Mouse (Mus musculus): ENCODE measurements around the gene Tcea3. TPM values are rescaled to one million over a fixed set of nuclear protein-coding genes. Genes with fewer than 3 reads are reported as not detected.

The Tcea3 gene
- polyA plus RNA-seq, 1 experiment from 2014 or later: 19.8 TPM

DNA sequence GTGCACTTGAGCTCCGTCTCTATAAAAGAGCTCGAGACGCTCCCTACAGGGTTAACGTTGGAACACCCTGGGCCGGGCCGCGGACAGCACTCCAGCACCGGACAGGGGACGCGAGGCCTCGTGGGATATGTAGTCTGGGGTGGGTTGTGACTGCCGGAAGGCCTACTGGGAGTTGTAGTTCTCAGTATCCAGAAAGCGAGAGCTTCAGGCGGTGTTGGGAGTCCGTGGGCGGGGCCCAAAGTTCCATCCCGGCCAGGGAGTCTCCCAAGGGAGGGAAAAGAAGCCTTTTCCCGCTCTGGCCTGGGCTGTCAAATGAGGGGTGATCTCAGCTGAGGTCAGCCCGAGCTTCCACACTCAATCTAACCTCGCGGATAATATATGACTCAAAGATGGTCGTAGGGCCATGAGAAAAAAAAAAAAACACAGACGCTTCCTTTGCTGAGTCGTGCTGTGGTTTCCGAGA is 37.9 kb downstream of the Tcea3 start:
- Histone ChIP-seq H3K4me2 (replicated peaks; ENCODE audit: low read depth, low read length) (peak overlapping the region; percentile 94), H3K9me3 (ENCODE audit: control insufficient read depth, low read depth, low read length) (no peaks in the 10 kb centered on the region), H3K27me3 (ENCODE audit: control insufficient read depth, insufficient read depth, low read length) (no peaks in the 10 kb centered on the region), H3K4me3 (ENCODE audit: low read depth, low read length) (peak overlapping the region; percentile 69), H3K27ac (ENCODE audit: low read length) (peak overlapping the region; percentile 94), H3K36me3 (ENCODE audit: control insufficient read depth, insufficient read depth, low read length) (peaks cover 25% of the 10 kb centered on the region), H3K4me1 (ENCODE audit: control insufficient read depth, insufficient read depth, low read length) (peaks cover 27% of the 10 kb centered on the region), H3K9ac (replicated peaks; ENCODE audit: low read depth, low read length) (peak overlapping the region; percentile 58)
- under 1% methylated on average over 25 of the region's 25 CpGs for WGBS
- ATAC-seq (ENCODE audit: insufficient number of reproducible peaks, insufficient read depth, low FRiP score, low read depth): peak; percentile 94

DNA sequence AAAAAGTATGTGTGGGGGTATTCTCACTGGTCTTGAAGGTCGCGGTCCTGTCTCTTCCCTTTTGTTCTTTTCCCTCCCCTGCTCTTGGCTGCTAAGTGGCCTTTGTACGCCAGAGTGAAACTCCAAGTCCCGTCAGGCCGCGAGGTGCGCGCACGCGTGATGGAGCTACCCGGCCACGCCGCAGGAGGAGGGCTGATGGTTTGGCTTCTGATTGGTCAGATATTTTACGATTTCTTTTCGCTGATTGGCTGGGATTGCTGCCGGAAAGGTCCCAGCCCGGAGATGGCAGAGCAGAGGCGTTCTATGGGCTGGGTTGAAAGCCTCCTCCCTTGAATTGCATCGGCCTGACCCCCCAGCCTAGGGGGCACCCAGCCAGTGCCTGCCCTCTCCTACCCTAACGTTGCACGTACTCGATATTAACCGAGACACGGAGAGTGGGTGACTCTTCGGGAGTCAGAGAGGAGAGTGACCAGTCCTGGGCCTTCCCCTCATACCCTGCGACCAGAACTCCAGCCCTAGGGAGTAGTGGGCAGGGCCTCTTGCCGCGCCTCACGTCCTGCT is 38.4 kb downstream of the Tcea3 start:
- peak overlapping the region; percentile 94 for H3K4me2 ChIP-seq (replicated peaks; ENCODE audit: low read depth, low read length)
- peaks cover 27% of the 10 kb centered on the region for H3K4me1 ChIP-seq (ENCODE audit: control insufficient read depth, insufficient read depth, low read length)
- no peaks in the 10 kb centered on the region for H3K27me3 ChIP-seq (ENCODE audit: control insufficient read depth, insufficient read depth, low read length)
- 1% methylated on average over 29 of the region's 29 CpGs for WGBS
- peak overlapping the region; percentile 69 for H3K4me3 ChIP-seq (ENCODE audit: low read depth, low read length)
- ATAC-seq (ENCODE audit: insufficient number of reproducible peaks, insufficient read depth, low FRiP score, low read depth): peak; percentile 86
- H3K9ac ChIP-seq (replicated peaks; ENCODE audit: low read depth, low read length): peak overlapping the region; percentile 70
- no peaks in the 10 kb centered on the region for H3K9me3 ChIP-seq (ENCODE audit: control insufficient read depth, low read depth, low read length)
- H3K36me3 ChIP-seq (ENCODE audit: control insufficient read depth, insufficient read depth, low read length): peaks cover 30% of the 10 kb centered on the region
- H3K27ac ChIP-seq (ENCODE audit: low read length): peak overlapping the region; percentile 94

DNA sequence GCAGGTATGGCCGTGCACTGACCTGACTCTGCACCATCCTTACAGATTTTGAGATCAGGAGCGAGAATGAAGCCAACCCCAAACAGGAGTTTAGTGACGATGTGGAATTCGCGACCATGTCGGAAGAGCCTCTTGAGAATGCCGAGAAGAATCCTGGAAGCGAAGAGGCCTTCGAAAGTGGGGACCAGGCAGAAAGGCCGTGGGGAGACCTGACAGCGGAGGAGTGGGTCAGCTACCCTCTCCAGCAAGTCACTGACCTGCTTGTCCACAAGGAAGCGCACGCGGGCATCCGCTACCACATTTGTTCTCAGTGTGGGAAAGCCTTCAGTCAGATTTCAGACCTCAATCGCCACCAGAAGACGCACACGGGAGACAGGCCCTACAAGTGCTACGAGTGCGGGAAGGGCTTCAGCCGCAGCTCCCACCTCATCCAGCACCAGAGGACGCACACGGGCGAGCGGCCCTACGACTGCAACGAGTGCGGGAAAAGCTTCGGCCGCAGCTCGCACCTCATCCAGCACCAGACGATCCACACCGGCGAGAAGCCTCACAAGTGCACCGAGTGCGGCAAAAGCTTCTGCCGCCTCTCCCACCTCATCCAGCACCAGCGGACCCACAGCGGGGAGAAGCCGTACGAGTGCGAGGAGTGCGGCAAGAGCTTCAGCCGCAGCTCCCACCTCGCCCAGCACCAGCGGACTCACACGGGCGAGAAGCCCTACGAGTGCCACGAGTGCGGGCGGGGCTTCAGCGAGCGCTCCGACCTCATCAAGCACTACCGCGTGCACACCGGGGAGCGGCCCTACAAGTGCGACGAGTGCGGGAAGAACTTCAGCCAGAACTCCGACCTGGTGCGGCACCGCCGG is 42.6 kb downstream of the Tcea3 start:
- H3K27me3 ChIP-seq (ENCODE audit: control insufficient read depth, insufficient read depth, low read length): no peaks in the 10 kb centered on the region
- 57% methylated on average over 66 of the region's 66 CpGs for WGBS
- no peak overlapping the region for H3K27ac ChIP-seq (ENCODE audit: low read length)
- peaks cover 8% of the 10 kb centered on the region; the same call in 1 of the 2 replicates for H3K4me1 ChIP-seq (ENCODE audit: control insufficient read depth, insufficient read depth, low read length)
- ATAC-seq (ENCODE audit: insufficient number of reproducible peaks, insufficient read depth, low FRiP score, low read depth): no peak
- no peak overlapping the region for H3K9ac ChIP-seq (replicated peaks; ENCODE audit: low read depth, low read length)
- H3K36me3 ChIP-seq (ENCODE audit: control insufficient read depth, insufficient read depth, low read length): peaks cover 59% of the 10 kb centered on the region
- H3K4me3 ChIP-seq (ENCODE audit: low read depth, low read length): no peak overlapping the region
- H3K9me3 ChIP-seq (ENCODE audit: control insufficient read depth, low read depth, low read length): no peaks in the 10 kb centered on the region
- no peak overlapping the region for H3K4me2 ChIP-seq (replicated peaks; ENCODE audit: low read depth, low read length)

DNA sequence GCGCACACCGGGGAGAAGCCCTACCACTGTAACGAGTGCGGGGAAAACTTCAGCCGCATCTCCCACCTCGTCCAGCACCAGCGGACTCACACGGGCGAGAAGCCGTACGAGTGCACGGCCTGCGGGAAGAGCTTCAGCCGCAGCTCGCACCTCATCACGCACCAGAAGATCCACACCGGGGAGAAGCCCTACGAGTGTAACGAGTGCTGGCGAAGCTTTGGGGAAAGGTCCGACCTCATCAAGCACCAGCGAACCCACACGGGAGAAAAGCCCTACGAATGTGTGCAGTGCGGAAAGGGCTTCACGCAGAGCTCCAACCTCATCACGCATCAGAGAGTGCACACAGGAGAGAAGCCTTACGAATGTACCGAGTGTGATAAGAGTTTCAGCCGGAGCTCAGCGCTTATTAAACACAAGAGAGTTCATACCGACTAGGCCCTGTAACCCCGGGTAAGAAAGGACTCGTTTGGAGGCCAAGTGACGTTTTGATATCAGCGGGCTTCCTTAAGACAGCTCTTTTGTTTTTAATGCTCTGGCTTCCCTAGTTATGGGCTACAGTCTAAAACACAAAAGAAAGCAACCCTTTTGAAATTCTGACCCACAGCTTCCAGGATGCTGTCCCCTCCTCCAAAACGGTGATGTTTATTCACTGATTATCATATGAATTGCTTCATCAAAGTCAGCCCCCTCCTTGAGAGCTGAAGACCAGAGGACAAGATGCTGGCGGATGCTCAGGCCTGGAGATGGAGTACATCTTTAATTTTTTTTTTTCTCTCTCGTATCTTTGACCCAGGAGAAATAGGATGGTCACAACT is 43.5 kb downstream of the Tcea3 start:
- Histone ChIP-seq H3K27me3 (ENCODE audit: control insufficient read depth, insufficient read depth, low read length) (no peaks in the 10 kb centered on the region), H3K4me2 (replicated peaks; ENCODE audit: low read depth, low read length) (no peak overlapping the region), H3K4me3 (ENCODE audit: low read depth, low read length) (no peak overlapping the region), H3K9ac (replicated peaks; ENCODE audit: low read depth, low read length) (no peak overlapping the region), H3K9me3 (ENCODE audit: control insufficient read depth, low read depth, low read length) (no peaks in the 10 kb centered on the region), H3K4me1 (ENCODE audit: control insufficient read depth, insufficient read depth, low read length) (peaks cover 8% of the 10 kb centered on the region; the same call in 1 of the 2 replicates), H3K27ac (ENCODE audit: low read length) (no peak overlapping the region), H3K36me3 (ENCODE audit: control insufficient read depth, insufficient read depth, low read length) (peaks cover 59% of the 10 kb centered on the region)
- no peak for ATAC-seq (ENCODE audit: insufficient number of reproducible peaks, insufficient read depth, low FRiP score, low read depth)
- 74% methylated on average over 39 of the region's 39 CpGs for WGBS

DNA sequence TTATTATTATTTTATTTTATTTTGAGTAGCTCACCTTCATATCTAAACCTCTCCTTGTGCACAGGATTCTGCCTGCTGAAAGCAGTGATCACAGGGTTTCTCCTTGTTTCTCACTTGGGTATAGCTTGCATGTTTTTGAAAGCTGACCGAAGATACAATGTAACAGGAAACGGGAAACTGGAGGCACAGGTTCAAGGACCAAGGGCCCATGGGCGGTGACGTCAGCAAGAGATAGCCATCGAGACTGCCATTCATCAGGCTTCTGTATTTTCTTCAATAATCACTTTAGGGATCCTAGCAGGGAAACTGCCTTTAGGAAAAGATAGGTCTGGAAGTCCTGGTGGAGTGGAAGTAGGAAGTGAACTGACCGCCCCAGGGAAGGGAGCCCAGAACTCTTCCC is 44.2 kb downstream of the Tcea3 start:
- peaks cover 59% of the 10 kb centered on the region for H3K36me3 ChIP-seq (ENCODE audit: control insufficient read depth, insufficient read depth, low read length)
- H3K27me3 ChIP-seq (ENCODE audit: control insufficient read depth, insufficient read depth, low read length): no peaks in the 10 kb centered on the region
- H3K4me3 ChIP-seq (ENCODE audit: low read depth, low read length): no peak overlapping the region
- H3K4me1 ChIP-seq (ENCODE audit: control insufficient read depth, insufficient read depth, low read length): peaks cover 5% of the 10 kb centered on the region; the same call in 1 of the 2 replicates
- no peaks in the 10 kb centered on the region for H3K9me3 ChIP-seq (ENCODE audit: control insufficient read depth, low read depth, low read length)
- no peak overlapping the region for H3K27ac ChIP-seq (ENCODE audit: low read length)
- 89% methylated on average over 6 of the region's 6 CpGs for WGBS
- no peak for ATAC-seq (ENCODE audit: insufficient number of reproducible peaks, insufficient read depth, low FRiP score, low read depth)
- no peak overlapping the region for H3K9ac ChIP-seq (replicated peaks; ENCODE audit: low read depth, low read length)
- H3K4me2 ChIP-seq (replicated peaks; ENCODE audit: low read depth, low read length): no peak overlapping the region

DNA sequence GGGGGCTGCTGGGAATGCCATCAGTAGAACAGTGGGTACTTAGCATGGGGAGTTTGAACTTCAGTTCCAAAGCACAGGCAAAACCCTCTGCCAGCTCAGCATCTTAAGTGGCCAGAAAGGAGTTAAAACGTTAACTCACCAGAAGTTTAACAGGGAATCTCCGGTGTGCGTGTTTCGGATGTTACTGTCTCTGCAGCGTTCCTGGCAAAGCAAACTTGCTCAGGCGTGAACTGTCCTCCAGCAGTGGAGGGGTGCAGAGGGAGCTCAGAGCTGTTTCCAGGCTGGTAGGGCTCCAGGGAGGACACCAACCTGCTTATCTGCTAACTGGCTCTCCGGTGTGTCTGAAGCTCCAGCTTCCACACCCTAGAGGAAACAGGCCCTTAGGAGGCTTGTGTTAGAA is 48.4 kb downstream of the Tcea3 start:
- no peak for ATAC-seq (ENCODE audit: insufficient number of reproducible peaks, insufficient read depth, low FRiP score, low read depth)
- Histone ChIP-seq H3K4me2 (replicated peaks; ENCODE audit: low read depth, low read length) (no peak overlapping the region), H3K27ac (ENCODE audit: low read length) (no peak overlapping the region), H3K9me3 (ENCODE audit: control insufficient read depth, low read depth, low read length) (no peaks in the 10 kb centered on the region), H3K36me3 (ENCODE audit: control insufficient read depth, insufficient read depth, low read length) (peaks cover 28% of the 10 kb centered on the region), H3K27me3 (ENCODE audit: control insufficient read depth, insufficient read depth, low read length) (no peaks in the 10 kb centered on the region), H3K9ac (replicated peaks; ENCODE audit: low read depth, low read length) (no peak overlapping the region), H3K4me1 (ENCODE audit: control insufficient read depth, insufficient read depth, low read length) (no peaks in the 10 kb centered on the region), H3K4me3 (ENCODE audit: low read depth, low read length) (no peak overlapping the region)
- WGBS: 79% methylated on average over 7 of the region's 7 CpGs

DNA sequence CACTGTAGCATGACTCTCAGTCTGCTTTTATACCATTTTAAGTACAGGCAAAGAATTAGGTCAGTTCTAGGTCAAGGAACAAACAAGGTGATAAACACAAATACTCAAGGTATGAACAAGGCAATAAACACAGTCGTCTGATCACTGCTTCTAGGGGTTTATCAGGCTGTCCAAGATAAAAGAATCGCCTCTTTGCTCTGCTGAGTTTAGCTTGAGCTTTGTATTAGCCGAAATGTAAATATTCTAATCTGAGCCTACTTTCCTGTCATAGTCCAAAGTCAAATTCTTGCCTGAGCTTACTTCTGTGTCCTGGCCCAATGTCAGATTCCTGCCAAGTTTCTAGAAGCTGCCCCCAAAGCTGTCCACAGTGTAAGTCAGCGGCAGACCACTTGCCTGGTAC is 54.9 kb downstream of the Tcea3 start:
- Histone ChIP-seq H3K9me3 (ENCODE audit: control insufficient read depth, low read depth, low read length) (no peaks in the 10 kb centered on the region), H3K9ac (replicated peaks; ENCODE audit: low read depth, low read length) (no peak overlapping the region), H3K4me1 (ENCODE audit: control insufficient read depth, insufficient read depth, low read length) (no peaks in the 10 kb centered on the region), H3K27me3 (ENCODE audit: control insufficient read depth, insufficient read depth, low read length) (no peaks in the 10 kb centered on the region), H3K4me3 (ENCODE audit: low read depth, low read length) (no peak overlapping the region), H3K4me2 (replicated peaks; ENCODE audit: low read depth, low read length) (no peak overlapping the region), H3K27ac (ENCODE audit: low read length) (no peak overlapping the region), H3K36me3 (ENCODE audit: control insufficient read depth, insufficient read depth, low read length) (no peaks in the 10 kb centered on the region)
- 44% methylated on average over 4 of the region's 4 CpGs for WGBS
- peak; percentile 14; the same call in 1 of the 2 replicates for ATAC-seq (ENCODE audit: insufficient number of reproducible peaks, insufficient read depth, low FRiP score, low read depth)

DNA sequence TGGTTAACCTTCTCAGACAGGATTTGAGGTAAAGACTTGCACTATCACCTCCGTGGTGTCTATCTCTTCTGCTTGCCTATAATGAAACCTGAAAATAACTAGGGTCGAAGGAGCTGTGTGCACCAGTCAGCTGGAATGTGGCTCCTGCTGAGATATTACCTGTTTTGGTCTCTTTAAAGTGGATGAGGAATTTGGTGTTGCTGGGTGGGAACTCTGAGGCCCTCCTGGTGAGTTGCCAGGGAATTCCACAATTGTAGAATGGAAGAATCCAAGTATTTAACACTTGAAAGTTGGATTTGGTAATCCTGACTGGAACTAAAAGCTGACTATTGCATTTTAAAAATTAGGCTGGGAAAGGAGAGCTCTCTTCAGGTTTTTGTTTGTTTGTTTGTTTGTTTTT is 56.7 kb downstream of the Tcea3 start:
- Histone ChIP-seq H3K36me3 (ENCODE audit: control insufficient read depth, insufficient read depth, low read length) (no peaks in the 10 kb centered on the region), H3K27me3 (ENCODE audit: control insufficient read depth, insufficient read depth, low read length) (no peaks in the 10 kb centered on the region), H3K9me3 (ENCODE audit: control insufficient read depth, low read depth, low read length) (no peaks in the 10 kb centered on the region), H3K4me2 (replicated peaks; ENCODE audit: low read depth, low read length) (no peak overlapping the region), H3K27ac (ENCODE audit: low read length) (no peak overlapping the region), H3K4me1 (ENCODE audit: control insufficient read depth, insufficient read depth, low read length) (no peaks in the 10 kb centered on the region), H3K9ac (replicated peaks; ENCODE audit: low read depth, low read length) (no peak overlapping the region), H3K4me3 (ENCODE audit: low read depth, low read length) (no peak overlapping the region)
- ATAC-seq (ENCODE audit: insufficient number of reproducible peaks, insufficient read depth, low FRiP score, low read depth): no peak
- 49% methylated on average over 2 of the region's 2 CpGs for WGBS

Data from stomach, embryonic 14.5 days (tissue).